Mouse (Mus musculus): ENCODE data around the gene Srd5a1. TPM values are rescaled to one million over a fixed set of nuclear protein-coding genes. Genes with fewer than 3 reads are reported as not detected.

Srd5a1 gene
- polyA plus RNA-seq, 1 experiment = 4.7 TPM

- Histone ChIP-seq H3K79me3 (ENCODE audit: low read depth) (peaks cover 2% of the 10 kb centered on the region), H3K79me2 (ENCODE audit: control insufficient read depth, insufficient read depth) (no peaks in the 10 kb centered on the region), H3ac (ENCODE audit: control insufficient read depth, insufficient read length, low read depth) (no peak overlapping the region), H3K36me3 (ENCODE audit: control insufficient read depth, insufficient read depth) (peaks cover 92% of the 10 kb centered on the region), H3K27me3 (ENCODE audit: control insufficient read depth, insufficient read depth, insufficient read length) (no peaks in the 10 kb centered on the region), H3K4me3 (ENCODE audit: insufficient read depth, poor library complexity, severe bottlenecking) (no peak overlapping the region)
- TF ChIP-seq MYOD1 (IDR thresholded peaks at IDR 0.05; ENCODE audit: control insufficient read depth, insufficient read length, low read depth) (no peak), FOSL1 (IDR thresholded peaks at IDR 0.05; ENCODE audit: insufficient read depth, low read length, poor library complexity, severe bottlenecking) (no peak), MAX (IDR thresholded peaks at IDR 0.05) (no peak), USF1 (IDR thresholded peaks at IDR 0.05; ENCODE audit: low read depth) (no peak), CEBPB (IDR thresholded peaks at IDR 0.05; ENCODE audit: low read depth) (no peak), CTCF (IDR thresholded peaks at IDR 0.05; ENCODE audit: control insufficient read depth, insufficient read depth, insufficient read length) (no peak), MYOG (IDR thresholded peaks at IDR 0.05; ENCODE audit: control insufficient read depth, extremely low read depth, insufficient read length) (no peak)
Measured at GRCm38 (mm10) chr13:69633551-69633950, 22.3 kb upstream of the Srd5a1 start.

GRCm38 (mm10) chr13:69631659-69632058 lies 20.4 kb upstream of the Srd5a1 start:
- H3K36me3 ChIP-seq (ENCODE audit: control insufficient read depth, insufficient read depth) = peaks cover 95% of the 10 kb centered on the region
- TF ChIP-seq CEBPB (IDR thresholded peaks at IDR 0.05; ENCODE audit: low read depth) (no peak), CTCF (IDR thresholded peaks at IDR 0.05; ENCODE audit: control insufficient read depth, insufficient read depth, insufficient read length) (no peak), FOSL1 (IDR thresholded peaks at IDR 0.05; ENCODE audit: insufficient read depth, low read length, poor library complexity, severe bottlenecking) (no peak), USF1 (IDR thresholded peaks at IDR 0.05; ENCODE audit: low read depth) (no peak), MYOD1 (IDR thresholded peaks at IDR 0.05; ENCODE audit: control insufficient read depth, insufficient read length, low read depth) (no peak), MYOG (IDR thresholded peaks at IDR 0.05; ENCODE audit: control insufficient read depth, extremely low read depth, insufficient read length) (no peak), MAX (IDR thresholded peaks at IDR 0.05) (no peak)
- H3K4me3 ChIP-seq (ENCODE audit: insufficient read depth, poor library complexity, severe bottlenecking) = no peak overlapping the region

DNA sequence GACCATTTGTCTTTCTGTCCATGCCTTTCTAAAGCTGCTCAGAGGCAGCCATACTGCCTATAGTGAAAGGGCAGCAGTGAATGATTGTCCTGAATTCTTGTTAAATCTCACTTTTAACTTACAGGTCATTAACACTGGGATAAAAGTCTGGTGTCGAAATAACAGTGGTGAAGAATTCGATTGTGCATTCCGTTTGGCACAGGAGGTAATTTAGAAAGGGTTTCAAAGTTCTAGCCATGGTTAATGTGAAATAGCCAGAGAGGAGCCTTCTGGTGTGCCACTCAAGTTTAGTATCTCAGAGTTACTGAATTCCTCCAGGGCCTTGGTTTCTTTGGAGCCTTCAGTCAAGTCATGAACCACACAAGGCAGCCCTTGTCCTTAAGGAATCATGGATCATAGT lies 19.9 kb upstream of the Srd5a1 start:
- no peaks in the 10 kb centered on the region for H3K27me3 ChIP-seq (ENCODE audit: control insufficient read depth, insufficient read depth, insufficient read length)
- H3K79me2 ChIP-seq (ENCODE audit: control insufficient read depth, insufficient read depth) = no peaks in the 10 kb centered on the region
- no peak overlapping the region for H3ac ChIP-seq (ENCODE audit: control insufficient read depth, insufficient read length, low read depth)
- peaks cover 96% of the 10 kb centered on the region for H3K36me3 ChIP-seq (ENCODE audit: control insufficient read depth, insufficient read depth)
- no peaks in the 10 kb centered on the region for H3K79me3 ChIP-seq (ENCODE audit: low read depth)
- H3K4me3 ChIP-seq (ENCODE audit: insufficient read depth, poor library complexity, severe bottlenecking) = no peak overlapping the region
- TF ChIP-seq MYOG (IDR thresholded peaks at IDR 0.05; ENCODE audit: control insufficient read depth, extremely low read depth, insufficient read length) (no peak), MAX (IDR thresholded peaks at IDR 0.05) (no peak)

More at GRCm38 (mm10) chr13:69631659-69632058, 20.4 kb upstream of the Srd5a1 start:
- no peaks in the 10 kb centered on the region for H3K79me3 ChIP-seq (ENCODE audit: low read depth)
- no peaks in the 10 kb centered on the region for H3K27me3 ChIP-seq (ENCODE audit: control insufficient read depth, insufficient read depth, insufficient read length)
- H3K79me2 ChIP-seq (ENCODE audit: control insufficient read depth, insufficient read depth) = no peaks in the 10 kb centered on the region
- H3ac ChIP-seq (ENCODE audit: control insufficient read depth, insufficient read length, low read depth) = no peak overlapping the region

DNA sequence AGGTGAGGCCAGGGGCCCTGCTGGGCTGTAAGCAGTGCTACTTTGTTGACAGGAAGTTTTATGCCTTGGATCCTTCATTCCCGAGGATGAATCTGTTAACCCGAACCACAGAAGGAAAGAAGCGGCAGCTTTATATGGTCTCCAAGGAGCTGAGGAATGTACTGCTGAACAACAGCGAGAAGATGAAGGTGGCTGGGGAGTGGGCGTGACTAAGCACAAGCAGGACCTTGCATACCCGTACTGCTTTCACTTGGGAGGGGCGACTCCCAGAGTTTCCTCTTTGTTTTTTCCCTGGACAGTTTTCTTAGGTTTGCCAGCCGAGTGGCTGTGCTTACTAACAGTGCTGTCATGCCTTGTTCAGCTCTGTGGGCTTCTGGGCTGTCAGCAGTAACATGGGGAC lies 19.3 kb upstream of the Srd5a1 start:
- Histone ChIP-seq H3K4me3 (ENCODE audit: insufficient read depth, poor library complexity, severe bottlenecking) (no peak overlapping the region), H3ac (ENCODE audit: control insufficient read depth, insufficient read length, low read depth) (no peak overlapping the region), H3K36me3 (ENCODE audit: control insufficient read depth, insufficient read depth) (peaks cover 98% of the 10 kb centered on the region), H3K79me3 (ENCODE audit: low read depth) (no peaks in the 10 kb centered on the region), H3K79me2 (ENCODE audit: control insufficient read depth, insufficient read depth) (no peaks in the 10 kb centered on the region), H3K27me3 (ENCODE audit: control insufficient read depth, insufficient read depth, insufficient read length) (no peaks in the 10 kb centered on the region)
- no peak for TF ChIP-seq CEBPB (IDR thresholded peaks at IDR 0.05; ENCODE audit: low read depth)
- TF ChIP-seq MAX (IDR thresholded peaks at IDR 0.05) = no peak
- TF ChIP-seq MYOD1 (IDR thresholded peaks at IDR 0.05; ENCODE audit: control insufficient read depth, insufficient read length, low read depth) = no peak
- TF ChIP-seq MYOG (IDR thresholded peaks at IDR 0.05; ENCODE audit: control insufficient read depth, extremely low read depth, insufficient read length) = no peak
- no peak for TF ChIP-seq USF1 (IDR thresholded peaks at IDR 0.05; ENCODE audit: low read depth)
- TF ChIP-seq FOSL1 (IDR thresholded peaks at IDR 0.05; ENCODE audit: insufficient read depth, low read length, poor library complexity, severe bottlenecking) = no peak
- no peak for TF ChIP-seq CTCF (IDR thresholded peaks at IDR 0.05; ENCODE audit: control insufficient read depth, insufficient read depth, insufficient read length)

- no peaks in the 10 kb centered on the region for H3K27me3 ChIP-seq (ENCODE audit: control insufficient read depth, insufficient read depth, insufficient read length)
- no peak overlapping the region for H3K4me3 ChIP-seq (ENCODE audit: insufficient read depth, poor library complexity, severe bottlenecking)
- no peaks in the 10 kb centered on the region for H3K79me3 ChIP-seq (ENCODE audit: low read depth)
- H3ac ChIP-seq (ENCODE audit: control insufficient read depth, insufficient read length, low read depth) = no peak overlapping the region
- no peaks in the 10 kb centered on the region for H3K79me2 ChIP-seq (ENCODE audit: control insufficient read depth, insufficient read depth)
- H3K36me3 ChIP-seq (ENCODE audit: control insufficient read depth, insufficient read depth) = peaks cover 95% of the 10 kb centered on the region
- no peak for TF ChIP-seq CEBPB (IDR thresholded peaks at IDR 0.05; ENCODE audit: low read depth)
- no peak for TF ChIP-seq MYOG (IDR thresholded peaks at IDR 0.05; ENCODE audit: control insufficient read depth, extremely low read depth, insufficient read length)
- TF ChIP-seq FOSL1 (IDR thresholded peaks at IDR 0.05; ENCODE audit: insufficient read depth, low read length, poor library complexity, severe bottlenecking) = no peak
- TF ChIP-seq USF1 (IDR thresholded peaks at IDR 0.05; ENCODE audit: low read depth) = no peak
- TF ChIP-seq MYOD1 (IDR thresholded peaks at IDR 0.05; ENCODE audit: control insufficient read depth, insufficient read length, low read depth) = no peak
- no peak for TF ChIP-seq MAX (IDR thresholded peaks at IDR 0.05)
- TF ChIP-seq CTCF (IDR thresholded peaks at IDR 0.05; ENCODE audit: control insufficient read depth, insufficient read depth, insufficient read length) = no peak
Measured at GRCm38 (mm10) chr13:69627941-69628340, 16.7 kb upstream of the Srd5a1 start.

GRCm38 (mm10) chr13:69624510-69624909 lies 13.3 kb upstream of the Srd5a1 start:
- Histone ChIP-seq H3K27me3 (ENCODE audit: control insufficient read depth, insufficient read depth, insufficient read length) (no peaks in the 10 kb centered on the region), H3ac (ENCODE audit: control insufficient read depth, insufficient read length, low read depth) (no peak overlapping the region), H3K4me3 (ENCODE audit: insufficient read depth, poor library complexity, severe bottlenecking) (no peak overlapping the region), H3K79me2 (ENCODE audit: control insufficient read depth, insufficient read depth) (no peaks in the 10 kb centered on the region), H3K79me3 (ENCODE audit: low read depth) (peaks cover 4% of the 10 kb centered on the region), H3K36me3 (ENCODE audit: control insufficient read depth, insufficient read depth) (peaks cover 93% of the 10 kb centered on the region)
- TF ChIP-seq CEBPB (IDR thresholded peaks at IDR 0.05; ENCODE audit: low read depth) (no peak), FOSL1 (IDR thresholded peaks at IDR 0.05; ENCODE audit: insufficient read depth, low read length, poor library complexity, severe bottlenecking) (no peak), MYOD1 (IDR thresholded peaks at IDR 0.05; ENCODE audit: control insufficient read depth, insufficient read length, low read depth) (no peak), CTCF (IDR thresholded peaks at IDR 0.05; ENCODE audit: control insufficient read depth, insufficient read depth, insufficient read length) (no peak), MYOG (IDR thresholded peaks at IDR 0.05; ENCODE audit: control insufficient read depth, extremely low read depth, insufficient read length) (no peak), USF1 (IDR thresholded peaks at IDR 0.05; ENCODE audit: low read depth) (no peak), MAX (IDR thresholded peaks at IDR 0.05) (no peak)
